ENCODE assay signal across 15 mouse cellular contexts in genomic region chr10:94082040-94082734, GRCm38 (mm10). TPM values are rescaled to one million over a fixed set of nuclear protein-coding genes. Genes with fewer than 3 reads are reported as not detected.
DNase-seq lines count a peak whose midpoint lies in the region; ATAC-seq and TF ChIP-seq lines count a peak whose summit lies in the region.
"Had no signal": no experiment of that assay in that cellular context is flagged by ENCODE, and none has a peak within 500 bp of the region (broad histone marks: within the 10 kb centered on the region; RNA-seq: fewer than 3 reads in every experiment).

No protein-coding gene starts in this region.

- 48% methylated on average over 7 of the region's 7 CpGs for WGBS in kidney, adult 2 months
- WGBS in small intestine, adult 2 months = 23% methylated on average over 7 of the region's 7 CpGs

- H3K4me1 ChIP-seq in kidney, adult 2 months (ENCODE audit: control insufficient read depth, insufficient read depth, low read length) = no peaks in the 10 kb centered on the region; the same call in 1 of the 2 replicates
- peaks cover 13% of the 10 kb centered on the region; the same call in 1 of the 2 replicates for H3K4me1 ChIP-seq in small intestine, adult 2 months (ENCODE audit: control insufficient read depth, insufficient read depth, insufficient read length, low read length)

- no peaks in the 10 kb centered on the region for H3K27me3 ChIP-seq in kidney, adult 2 months (replicated peaks; ENCODE audit: control insufficient read depth, insufficient read depth, low read length)
- no peaks in the 10 kb centered on the region for H3K27me3 ChIP-seq in small intestine, adult 2 months (ENCODE audit: control insufficient read depth, insufficient read depth, low read length)
- H3K27me3 ChIP-seq: embryonic facial prominence, embryonic 12.5 days; forebrain, embryonic 12.5 days; liver, embryonic 12.5 days had no signal

- peak; percentile 47 for DNase-seq in kidney, adult 2 months
- no peak for DNase-seq in kidney, adult 8-10 months
- DNase-seq in ES-CJ7 (ENCODE audit: low read depth, low spot score) = peak; percentile 11
- DNase-seq in thymus, postnatal 4 days = no peak
- DNase-seq in thymus, postnatal 14 days = no peak
- DNase-seq: cerebellum, adult 9-11 months; gastrocnemius, postnatal 36 days; heart, postnatal 14 days had no signal

- no peaks in the 10 kb centered on the region for H3K36me3 ChIP-seq in kidney, adult 2 months (ENCODE audit: control insufficient read depth, insufficient read depth, low read length)
- H3K36me3 ChIP-seq in small intestine, adult 2 months (ENCODE audit: control insufficient read depth, insufficient read depth, low read length) = 0 out of 2 replicates have a peak, but pooled peaks cover 2% of the 10 kb centered on the region
- H3K36me3 ChIP-seq: embryonic facial prominence, embryonic 12.5 days; forebrain, embryonic 12.5 days had no signal

- peak; percentile 79 for ATAC-seq in granulocyte monocyte progenitor cell, adult 5-6 weeks (replicated peaks; ENCODE audit: poor library complexity, severe bottlenecking)
- ATAC-seq: liver, embryonic 12.5 days had no signal

- no peak for TF ChIP-seq POLR2A in kidney, adult 2 months (IDR thresholded peaks at IDR 0.05; ENCODE audit: low read depth, low read length)
- no peak for TF ChIP-seq POLR2A in small intestine, adult 2 months (IDR thresholded peaks at IDR 0.05; ENCODE audit: low read depth, low read length)

- peak overlapping the region; percentile 62 for H3K27ac ChIP-seq in kidney, adult 2 months (ENCODE audit: insufficient read depth, low read depth, low read length)
- H3K27ac ChIP-seq in small intestine, adult 2 months (ENCODE audit: insufficient read depth, low read depth, low read length) = peak overlapping the region; percentile 86
- H3K27ac ChIP-seq: embryonic facial prominence, embryonic 12.5 days; forebrain, embryonic 12.5 days; kidney, postnatal 0 days; liver, embryonic 12.5 days had no signal

- H3K4me3 ChIP-seq in kidney, adult 2 months (ENCODE audit: insufficient read depth, low read depth, low read length) = no peak overlapping the region
- no peak overlapping the region for H3K4me3 ChIP-seq in small intestine, adult 2 months (ENCODE audit: low read depth, low read length)
- H3K4me3 ChIP-seq: embryonic facial prominence, embryonic 12.5 days; forebrain, embryonic 12.5 days; liver, embryonic 12.5 days; myocyte had no signal

- TF ChIP-seq CTCF in kidney, adult 2 months (conservative IDR thresholded peaks at IDR 0.05; ENCODE audit: insufficient read depth, insufficient read length, low read depth, low read length) = no peak
- no peak for TF ChIP-seq CTCF in small intestine, adult 2 months (IDR thresholded peaks at IDR 0.05; ENCODE audit: extremely low read depth, insufficient read length, insufficient replicate concordance, low read depth, low read length)

RNA-seq across cellular contexts. Expression of gene Fgd6, which starts 46.4 kb away (rescaled TPM):
- 2.3 TPM in 2 replicates for polyA plus RNA-seq in kidney, adult 2 months (2012; rRNA removed)
- total RNA-seq in granulocyte monocyte progenitor cell, adult 5-6 weeks (2014; fragmentation: Nextera tagmentation) = 0.77 and 1.8 TPM in 2 replicates
- 0.05 and 0.22 TPM in 2 replicates for total RNA-seq in granulocyte monocyte progenitor cell, adult 5-6 weeks (2017)
- 2.2 and 3.7 TPM in 2 replicates for polyA plus RNA-seq in small intestine, adult 2 months (2012; rRNA removed)

RNA-seq across cellular contexts. Expression of gene Vezt, which starts 46.6 kb away (rescaled TPM):
- polyA plus RNA-seq in kidney, adult 2 months (2012; rRNA removed) = 11.2 and 12.2 TPM in 2 replicates
- 10.4 TPM in 2 replicates for total RNA-seq in granulocyte monocyte progenitor cell, adult 5-6 weeks (2014; fragmentation: Nextera tagmentation)
- total RNA-seq in granulocyte monocyte progenitor cell, adult 5-6 weeks (2017) = 6.5 and 8.4 TPM in 2 replicates
- polyA plus RNA-seq in small intestine, adult 2 months (2012; rRNA removed) = 3.2 and 5.5 TPM in 2 replicates

Comparison
In these comparisons a context has a peak if more than half of its experiments do, and no peak if none do; other contexts are left out.
1. DNase-seq: peak in kidney, adult 2 months (single experiment) and ES-CJ7 (single experiment); none in kidney, adult 8-10 months (0 of 2), thymus, postnatal 4 days (single experiment) and thymus, postnatal 14 days (single experiment).